Mouse (Mus musculus) embryonic fibroblast, embryonic 13.5 days (primary cell): ENCODE data around the gene Tbce.

Experiments used
- CTCF ChIP-seq: IDR thresholded peaks from 2 replicates; pipeline ENCODE4 v1.5.1; 2011; ENCODE audit warnings: mild to moderate bottlenecking, control low read depth, low read length, moderate library complexity, borderline replicate concordance; ENCODE audit not compliant: insufficient read depth
- POLR2A ChIP-seq: IDR thresholded peaks from 2 replicates; pipeline ENCODE4 v1.6.1; 2011; ENCODE audit warnings: low read depth, mild to moderate bottlenecking, control low read depth, low read length, moderate library complexity

- TF ChIP-seq POLR2A = no peak
- no peak for TF ChIP-seq CTCF
These were observed 79.2 kb downstream of the Tbce start for GRCm38 (mm10) chr13:13960211-13960610.
